Mouse (Mus musculus): ENCODE measurements around the gene Elmo1.

GRCm38 (mm10) chr13:20255380-20255779, 165.0 kb downstream of the Elmo1 start:
- TF ChIP-seq USF1 (IDR thresholded peaks at IDR 0.05; ENCODE audit: low read depth): no peak
- no peak for TF ChIP-seq CTCF (IDR thresholded peaks at IDR 0.05; ENCODE audit: control insufficient read depth, insufficient read depth, insufficient read length)

All from C2C12 (cell line).